ENCODE assay signal across 8 mouse cellular contexts in the genomic region with DNA sequence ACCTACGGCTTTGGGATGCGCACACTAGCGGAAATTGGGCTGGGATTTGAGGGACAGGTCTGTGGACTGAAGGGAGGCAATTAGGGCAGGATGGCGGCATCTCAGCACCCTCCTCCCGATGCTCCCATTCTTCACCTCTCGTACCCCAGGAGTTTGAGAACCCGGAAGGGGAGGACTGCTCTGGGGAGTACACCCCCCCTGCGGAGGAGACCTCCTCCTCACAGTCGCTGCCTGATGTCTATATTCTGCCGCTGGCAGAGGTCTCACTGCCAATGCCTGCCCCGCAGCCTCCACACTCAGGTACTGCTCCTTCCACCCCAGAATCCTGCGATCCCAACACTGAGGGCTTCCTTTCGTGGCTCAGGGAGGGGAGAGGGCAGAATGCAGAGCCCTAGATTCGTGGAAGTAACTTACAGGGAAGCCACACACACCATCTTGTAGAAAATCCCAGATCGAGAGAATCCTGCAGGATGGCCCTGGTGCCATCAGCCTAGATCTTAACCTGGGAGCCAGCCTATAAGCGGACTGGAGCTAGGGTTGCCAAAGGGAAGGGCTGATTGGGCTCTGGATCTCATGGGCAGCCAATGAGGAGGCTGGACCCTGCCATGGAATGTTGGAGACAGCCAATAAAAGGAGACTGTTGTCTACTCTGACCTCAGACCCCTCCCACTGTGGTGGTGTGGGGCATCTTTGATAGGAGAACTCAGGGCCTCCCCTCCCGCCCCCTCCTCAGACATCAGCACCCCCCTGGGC. TPM values are rescaled to one million over a fixed set of nuclear protein-coding genes. Genes with fewer than 3 reads are reported as not detected.
A peak's percentile ranks its signal among the peaks of the same experiment; 100 is the strongest.
DNase-seq lines count a peak whose midpoint lies in the region; ATAC-seq and TF ChIP-seq lines count a peak whose summit lies in the region.

No protein-coding gene starts in this region.

- peaks cover 44% of the 10 kb centered on the region for H3K27me3 ChIP-seq in heart, embryonic 14.5 days (ENCODE audit: control insufficient read depth, insufficient read depth, low read length)
- no peaks in the 10 kb centered on the region for H3K27me3 ChIP-seq in forebrain, embryonic 14.5 days (replicated peaks; ENCODE audit: control insufficient read depth, insufficient read depth, low read length)
- H3K27me3 ChIP-seq in limb, embryonic 11.5 days (ENCODE audit: control insufficient read depth, insufficient read depth, low read length): 0 out of 2 replicates have a peak, but pooled peaks cover 2% of the 10 kb centered on the region

- H3K4me3 ChIP-seq in heart, embryonic 14.5 days (ENCODE audit: control insufficient read depth in 1 of 2, insufficient read depth in 1 of 2, low read depth in 1 of 2, low read length in 2 of 2): peak overlapping the region; percentile 46 to 47
- H3K4me3 ChIP-seq in forebrain, embryonic 14.5 days (ENCODE audit: low read depth, low read length): peak overlapping the region; percentile 98
- peak overlapping the region; percentile 96 for H3K4me3 ChIP-seq in limb, embryonic 11.5 days (ENCODE audit: low read depth, low read length)
- peak overlapping the region; percentile 95 for H3K4me3 ChIP-seq in olfactory bulb, adult 2 months (ENCODE audit: insufficient read depth, low read depth, low read length)

- no peak overlapping the region for H3K9ac ChIP-seq in heart, embryonic 14.5 days (ENCODE audit: low read length)
- H3K9ac ChIP-seq in forebrain, embryonic 14.5 days (ENCODE audit: low read length): peak overlapping the region; percentile 95
- peak overlapping the region; percentile 52 for H3K9ac ChIP-seq in limb, embryonic 11.5 days (ENCODE audit: low read length)

- peak overlapping the region; percentile 78 for H3K4me2 ChIP-seq in heart, embryonic 14.5 days (ENCODE audit: low read length)
- peak overlapping the region; percentile 82 for H3K4me2 ChIP-seq in forebrain, embryonic 14.5 days (ENCODE audit: low read length)
- peak overlapping the region; percentile 90 for H3K4me2 ChIP-seq in limb, embryonic 11.5 days (ENCODE audit: low read depth, severe bottlenecking)

- no peak for TF ChIP-seq POLR2A in olfactory bulb, adult 2 months (IDR thresholded peaks at IDR 0.05; ENCODE audit: insufficient read depth, low read depth, low read length)

- DNase-seq in heart, adult 8-10 months (ENCODE audit: low spot score): no peak
- peak; percentile 67 for DNase-seq in cerebellum, adult 11 months
- peak; percentile 67 for DNase-seq in forebrain, embryonic 14.5 days (ENCODE audit: low spot score)
- peak; percentile 73 for DNase-seq in limb, embryonic 11.5 days (ENCODE audit: low spot score)
- DNase-seq in thymus, postnatal 4 days: no peak
- DNase-seq in c-Kit-positive CD71-positive TER-119-positive erythroid progenitor cells, embryonic 14.5 days (ENCODE audit: low spot score): no peak

- H3K9me3 ChIP-seq in heart, embryonic 14.5 days (ENCODE audit: control insufficient read depth, low read length): no peaks in the 10 kb centered on the region
- H3K9me3 ChIP-seq in forebrain, embryonic 14.5 days (replicated peaks; ENCODE audit: control insufficient read depth, low read length): no peaks in the 10 kb centered on the region
- no peaks in the 10 kb centered on the region for H3K9me3 ChIP-seq in limb, embryonic 11.5 days (ENCODE audit: control insufficient read depth, low read length)

- ATAC-seq in heart, embryonic 14.5 days (ENCODE audit: insufficient number of reproducible peaks, insufficient read depth, low FRiP score, low read depth): no peak
- ATAC-seq in forebrain, embryonic 14.5 days: 0 out of 2 replicates have a peak, but pooled peaks have one; percentile 8
- peak; percentile 29; the same call in 1 of the 2 replicates for ATAC-seq in limb, embryonic 11.5 days (ENCODE audit: insufficient number of reproducible peaks, low FRiP score, low TSS enrichment, low read depth)

- no peak overlapping the region for H3K27ac ChIP-seq in heart, embryonic 14.5 days (replicated peaks in 1 of 2; ENCODE audit: control insufficient read depth in 1 of 2, insufficient read depth in 1 of 2, low read depth in 2 of 2, low read length in 2 of 2)
- no peak overlapping the region; the same call in 1 of the 2 replicates for H3K27ac ChIP-seq in forebrain, embryonic 14.5 days (ENCODE audit: low read depth, low read length)
- H3K27ac ChIP-seq in limb, embryonic 11.5 days (replicated peaks; ENCODE audit: low read depth, low read length): 0 out of 2 replicates have a peak overlapping the region, but pooled peaks have one; percentile 10
- no peak overlapping the region for H3K27ac ChIP-seq in olfactory bulb, adult 2 months (ENCODE audit: insufficient read depth, low read depth, low read length)

- no peaks in the 10 kb centered on the region for H3K36me3 ChIP-seq in heart, embryonic 14.5 days (ENCODE audit: control insufficient read depth, insufficient read depth, low read length)
- peaks cover 47% of the 10 kb centered on the region for H3K36me3 ChIP-seq in forebrain, embryonic 14.5 days (ENCODE audit: control insufficient read depth, insufficient read depth, low read length)
- H3K36me3 ChIP-seq in limb, embryonic 11.5 days (ENCODE audit: control insufficient read depth, insufficient read depth, low read length): no peaks in the 10 kb centered on the region

- TF ChIP-seq CTCF in olfactory bulb, adult 2 months (IDR thresholded peaks at IDR 0.05; ENCODE audit: insufficient read depth, low read depth, low read length): no peak

- 7% methylated on average over 17 of the region's 17 CpGs for WGBS in heart, embryonic 14.5 days
- WGBS in forebrain, embryonic 14.5 days: 9% methylated on average over 15 of the region's 17 CpGs
- 7% methylated on average over 17 of the region's 17 CpGs for whole genome bisulfite sequencing in limb, embryonic 11.5 days
- 10% methylated on average over 17 of the region's 17 CpGs for WGBS in olfactory bulb, adult 2 months

- peaks cover 7 to 13% of the 10 kb centered on the region in 2 experiments; a peak in 3 of 4 replicates for H3K4me1 ChIP-seq in heart, embryonic 14.5 days (ENCODE audit: control insufficient read depth in 2 of 2, insufficient read depth in 2 of 2, low read length in 2 of 2)
- H3K4me1 ChIP-seq in forebrain, embryonic 14.5 days (ENCODE audit: control insufficient read depth, insufficient read depth, low read length): 0 out of 2 replicates have a peak, but pooled peaks cover 3% of the 10 kb centered on the region
- peaks cover 23% of the 10 kb centered on the region for H3K4me1 ChIP-seq in limb, embryonic 11.5 days (ENCODE audit: control insufficient read depth, insufficient read depth, low read length)
- peaks cover 28% of the 10 kb centered on the region for H3K4me1 ChIP-seq in olfactory bulb, adult 2 months (ENCODE audit: control insufficient read depth, insufficient read depth, low read length)

RNA-seq across cellular contexts. Expression of a gene that starts 2.4 kb away (rescaled TPM):
- 0.30 and 0.81 TPM in 2 replicates for polyA plus RNA-seq in heart, embryonic 14.5 days (2014; fragmentation: Nextera tagmentation; extraction: Ambion mirVana)
- not detected for total RNA-seq in heart, adult 8-10 months (2022)
- polyA plus RNA-seq in forebrain, embryonic 14.5 days (2014; fragmentation: Nextera tagmentation; extraction: Ambion mirVana): 4.0 and 5.4 TPM in 2 replicates
- polyA plus RNA-seq in limb, embryonic 11.5 days (2014; fragmentation: Nextera tagmentation; extraction: Ambion mirVana): 0.77 and 3.2 TPM in 2 replicates
- not detected in 2 replicates for polyA plus RNA-seq in olfactory bulb, adult 2 months (2012; ENCODE audit: insufficient read depth, insufficient read length, low replicate concordance, missing spikeins)

RNA-seq across cellular contexts. Expression of a gene that starts 3.3 kb away (rescaled TPM):
- 0.31 and 1.1 TPM in 2 replicates for polyA plus RNA-seq in heart, embryonic 14.5 days (2014; fragmentation: Nextera tagmentation; extraction: Ambion mirVana)
- total RNA-seq in heart, adult 8-10 months (2022): under 1 TPM in 1 of 4 experiments, not detected in 3; 0.22 TPM
- 11.8 and 18.4 TPM in 2 replicates for polyA plus RNA-seq in forebrain, embryonic 14.5 days (2014; fragmentation: Nextera tagmentation; extraction: Ambion mirVana)
- 3.6 and 4.6 TPM in 2 replicates for polyA plus RNA-seq in limb, embryonic 11.5 days (2014; fragmentation: Nextera tagmentation; extraction: Ambion mirVana)
- not detected in 2 replicates for polyA plus RNA-seq in olfactory bulb, adult 2 months (2012; ENCODE audit: insufficient read depth, insufficient read length, low replicate concordance, missing spikeins)

RNA-seq across cellular contexts. Expression of a gene that starts 27.5 kb away (rescaled TPM):
- 88.6 and 89.7 TPM in 2 replicates for polyA plus RNA-seq in heart, embryonic 14.5 days (2014; fragmentation: Nextera tagmentation; extraction: Ambion mirVana)
- total RNA-seq in heart, adult 8-10 months (2022): 10 to 100 TPM; 54.0 to 65.5 (median 62.1) TPM
- polyA plus RNA-seq in forebrain, embryonic 14.5 days (2014; fragmentation: Nextera tagmentation; extraction: Ambion mirVana): 286 TPM in 2 replicates
- polyA plus RNA-seq in limb, embryonic 11.5 days (2014; fragmentation: Nextera tagmentation; extraction: Ambion mirVana): 176 TPM in 2 replicates
- not detected in 2 replicates for polyA plus RNA-seq in olfactory bulb, adult 2 months (2012; ENCODE audit: insufficient read depth, insufficient read length, low replicate concordance, missing spikeins)

RNA-seq across cellular contexts. Expression of a gene that starts 37.7 kb away (rescaled TPM):
- 0.26 and 0.78 TPM in 2 replicates for polyA plus RNA-seq in heart, embryonic 14.5 days (2014; fragmentation: Nextera tagmentation; extraction: Ambion mirVana)
- total RNA-seq in heart, adult 8-10 months (2022): 1 to 10 TPM in 3 of 4 experiments, under 1 TPM in 1; 0.87 to 6.1 (median 3.1) TPM
- polyA plus RNA-seq in forebrain, embryonic 14.5 days (2014; fragmentation: Nextera tagmentation; extraction: Ambion mirVana): 0.41 and 0.78 TPM in 2 replicates
- polyA plus RNA-seq in limb, embryonic 11.5 days (2014; fragmentation: Nextera tagmentation; extraction: Ambion mirVana): 1.4 and 1.5 TPM in 2 replicates
- polyA plus RNA-seq in olfactory bulb, adult 2 months (2012; ENCODE audit: insufficient read depth, insufficient read length, low replicate concordance, missing spikeins): not detected in 2 replicates

RNA-seq across cellular contexts. Expression of a gene that starts 43.9 kb away (rescaled TPM):
- polyA plus RNA-seq in heart, embryonic 14.5 days (2014; fragmentation: Nextera tagmentation; extraction: Ambion mirVana): 33.5 and 36.2 TPM in 2 replicates
- 10 to 100 TPM; 10.2 to 16.0 (median 13.6) TPM for total RNA-seq in heart, adult 8-10 months (2022)
- 45.2 and 46.7 TPM in 2 replicates for polyA plus RNA-seq in forebrain, embryonic 14.5 days (2014; fragmentation: Nextera tagmentation; extraction: Ambion mirVana)
- 90.6 and 94.3 TPM in 2 replicates for polyA plus RNA-seq in limb, embryonic 11.5 days (2014; fragmentation: Nextera tagmentation; extraction: Ambion mirVana)
- not detected in 2 replicates for polyA plus RNA-seq in olfactory bulb, adult 2 months (2012; ENCODE audit: insufficient read depth, insufficient read length, low replicate concordance, missing spikeins)

Comparison
In these comparisons a context has a peak if more than half of its experiments do, and no peak if none do; other contexts are left out.
1. H3K4me3 ChIP-seq: peak in every context shown above with its lines; median percentile 98 in forebrain, embryonic 14.5 days; 96 in limb, embryonic 11.5 days; 95 in olfactory bulb, adult 2 months; 46 in heart, embryonic 14.5 days.
2. DNase-seq: peak in cerebellum, adult 11 months (single experiment), forebrain, embryonic 14.5 days (single experiment) and limb, embryonic 11.5 days (single experiment); none in heart, adult 8-10 months (single experiment), thymus, postnatal 4 days (single experiment) and c-Kit-positive CD71-positive TER-119-positive erythroid progenitor cells, embryonic 14.5 days (single experiment).
3. Peak in every context shown above with its lines, with median percentiles within 50 percentile points of each other: H3K4me2 ChIP-seq.